Mouse (Mus musculus) erythroblast, embryonic 14.5 days (primary cell): Measurements from ENCODE around the gene Rbfox1. TPM values are rescaled to one million over a fixed set of nuclear protein-coding genes. Genes with fewer than 3 reads are reported as not detected.

ENCODE experiments used
- H3K27me3 ChIP-seq: 2 replicates; pipeline ENCODE4 v1.6.1; 2012; ENCODE audit warnings: inconsistent platforms; ENCODE audit not compliant: control insufficient read depth
- H3K36me3 ChIP-seq: 2 replicates; pipeline ENCODE4 v1.6.1; 2012; ENCODE audit warnings: mild to moderate bottlenecking, inconsistent platforms; ENCODE audit not compliant: control insufficient read depth
- H3K4me1 ChIP-seq: 2 replicates; pipeline ENCODE4 v1.6.1; 2012; ENCODE audit warnings: inconsistent platforms; ENCODE audit not compliant: control insufficient read depth
- H3K4me3 ChIP-seq: replicated peaks from 2 replicates; pipeline ENCODE3; 2012; ENCODE audit warnings: moderate library complexity, mild to moderate bottlenecking, inconsistent platforms
- H3K9me3 ChIP-seq: 2 replicates; pipeline ENCODE4 v1.6.1; 2012; ENCODE audit warnings: low read length, inconsistent platforms, mixed read lengths; ENCODE audit not compliant: control insufficient read depth
- GATA1 ChIP-seq: IDR thresholded peaks from 2 replicates; pipeline ENCODE4 v1.6.1; 2012; ENCODE audit warnings: low read length, inconsistent platforms, mixed read lengths
- TAL1 ChIP-seq: IDR thresholded peaks from 3 replicates; pipeline ENCODE4 v1.6.1; 2012; ENCODE audit warnings: low read length, inconsistent platforms, mixed read lengths
- polyA plus RNA-seq: library from polyadenylated mRNA; stranded (reverse); fragments of >175 nt; gene quantifications from 2 replicates; pipeline ENCODE4 v1.2.3, GENCODE M21; 2012

The Rbfox1 gene
- polyA plus RNA-seq, 1 experiment: not detected

- H3K27me3 ChIP-seq: no peaks in the 10 kb centered on the region
- H3K9me3 ChIP-seq: no peaks in the 10 kb centered on the region
- no peaks in the 10 kb centered on the region for H3K4me1 ChIP-seq
- no peaks in the 10 kb centered on the region for H3K36me3 ChIP-seq
- no peak for TF ChIP-seq TAL1
- TF ChIP-seq GATA1: no peak
- H3K4me3 ChIP-seq: no peak overlapping the region
These were observed 594.7 kb downstream of the Rbfox1 start for GRCm38 (mm10) chr16:6479616-6480410.

DNA sequence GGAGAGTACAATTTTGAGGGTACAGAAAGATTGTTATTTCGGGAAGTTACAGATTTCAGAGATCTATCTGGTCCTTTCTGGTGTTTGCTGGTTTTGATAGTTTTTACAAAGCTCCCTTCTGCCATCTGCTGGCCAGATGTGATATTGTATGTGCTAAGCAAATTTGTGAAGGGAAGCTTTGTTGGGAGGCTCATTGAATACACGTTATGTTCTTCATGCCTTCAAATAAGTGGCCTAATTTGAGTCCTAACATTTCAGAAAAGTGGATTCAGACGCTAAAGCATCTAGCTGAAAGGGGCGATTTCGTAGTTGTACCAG lies 595.2 kb downstream of the Rbfox1 start:
- no peaks in the 10 kb centered on the region for H3K27me3 ChIP-seq
- H3K9me3 ChIP-seq: no peaks in the 10 kb centered on the region
- no peaks in the 10 kb centered on the region for H3K36me3 ChIP-seq
- TF ChIP-seq TAL1 (no peak), GATA1 (no peak)
- no peaks in the 10 kb centered on the region for H3K4me1 ChIP-seq
- H3K4me3 ChIP-seq: no peak overlapping the region

DNA sequence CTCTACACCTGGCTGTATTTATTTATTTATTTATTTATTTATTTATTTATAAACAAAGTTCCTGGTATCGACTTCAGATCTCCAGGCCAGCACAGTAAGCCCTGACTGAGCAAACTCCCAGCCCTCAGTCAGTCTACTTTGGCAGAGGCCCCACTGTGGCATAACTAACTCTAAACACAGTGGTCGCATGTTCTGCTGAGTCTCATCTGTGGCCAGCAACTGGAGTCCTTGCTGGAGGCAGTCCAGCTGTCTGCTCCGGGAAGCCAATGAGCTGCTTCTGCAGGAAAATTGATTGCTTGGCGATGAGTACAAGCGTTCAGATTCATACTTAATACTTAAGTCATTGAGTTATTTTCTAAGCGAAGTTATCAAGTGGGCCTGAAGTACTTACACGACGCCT lies 598.5 kb downstream of the Rbfox1 start:
- H3K4me1 ChIP-seq: no peaks in the 10 kb centered on the region
- H3K27me3 ChIP-seq: no peaks in the 10 kb centered on the region
- H3K4me3 ChIP-seq: no peak overlapping the region
- H3K9me3 ChIP-seq: no peaks in the 10 kb centered on the region
- H3K36me3 ChIP-seq: no peaks in the 10 kb centered on the region
- no peak for TF ChIP-seq TAL1
- TF ChIP-seq GATA1: no peak

DNA sequence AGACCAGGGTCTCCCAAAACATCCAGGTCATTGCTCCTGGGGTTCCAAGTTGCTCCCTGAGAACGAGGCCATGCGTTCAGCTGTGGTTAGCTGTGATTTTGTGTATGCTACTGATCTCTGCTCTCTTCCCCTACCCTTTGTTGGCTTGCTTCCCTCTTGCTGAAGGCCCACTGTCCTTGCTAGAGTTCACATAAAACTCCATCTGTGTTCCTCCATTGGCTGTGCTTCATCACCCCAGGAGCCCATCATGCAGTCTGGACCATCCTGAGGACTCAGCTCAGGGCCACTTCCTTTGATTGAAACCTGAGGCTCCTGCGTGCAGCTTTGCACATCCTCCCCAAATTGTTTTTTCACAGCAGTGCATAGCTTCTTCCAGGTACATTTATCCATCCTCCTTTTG lies 600.5 kb downstream of the Rbfox1 start:
- Histone ChIP-seq H3K27me3 (no peaks in the 10 kb centered on the region), H3K4me3 (no peak overlapping the region), H3K9me3 (no peaks in the 10 kb centered on the region), H3K4me1 (no peaks in the 10 kb centered on the region), H3K36me3 (no peaks in the 10 kb centered on the region)
- TF ChIP-seq GATA1: no peak
- no peak for TF ChIP-seq TAL1

GRCm38 (mm10) chr16:6502219-6502618 lies 617.1 kb downstream of the Rbfox1 start:
- no peaks in the 10 kb centered on the region for H3K36me3 ChIP-seq
- no peak for TF ChIP-seq GATA1
- TF ChIP-seq TAL1: no peak
- H3K27me3 ChIP-seq: no peaks in the 10 kb centered on the region
- peaks cover 8% of the 10 kb centered on the region for H3K9me3 ChIP-seq
- H3K4me3 ChIP-seq: no peak overlapping the region
- H3K4me1 ChIP-seq: peaks cover 2% of the 10 kb centered on the region; the same call in 1 of the 2 replicates

GRCm38 (mm10) chr16:6503573-6504331 lies 618.6 kb downstream of the Rbfox1 start:
- Histone ChIP-seq H3K27me3 (no peaks in the 10 kb centered on the region), H3K4me1 (peaks cover 2% of the 10 kb centered on the region; the same call in 1 of the 2 replicates), H3K36me3 (no peaks in the 10 kb centered on the region), H3K4me3 (no peak overlapping the region), H3K9me3 (peaks cover 8% of the 10 kb centered on the region)
- TF ChIP-seq GATA1 (no peak), TAL1 (no peak)

DNA sequence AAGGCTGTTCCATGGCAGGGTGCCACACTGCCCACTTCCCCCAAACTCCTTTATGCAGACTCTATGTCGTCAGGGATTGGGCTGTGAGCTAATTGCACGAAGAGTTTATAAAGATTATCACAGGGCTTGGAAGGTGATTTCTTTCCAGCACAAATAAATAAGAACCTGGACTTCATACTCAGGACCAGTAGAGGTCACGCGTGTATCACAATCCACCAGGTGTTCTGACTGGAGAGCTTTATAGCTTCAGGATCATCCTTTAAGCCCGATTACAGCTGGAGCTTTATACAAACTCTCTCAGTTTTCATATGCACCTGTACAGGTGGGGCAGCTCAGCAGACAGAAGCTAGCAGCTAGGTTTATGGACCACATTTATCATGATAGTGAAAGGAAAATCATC lies 623.8 kb downstream of the Rbfox1 start:
- peaks cover 2% of the 10 kb centered on the region; the same call in 1 of the 2 replicates for H3K4me1 ChIP-seq
- peaks cover 8% of the 10 kb centered on the region for H3K9me3 ChIP-seq
- no peaks in the 10 kb centered on the region for H3K36me3 ChIP-seq
- TF ChIP-seq TAL1 (no peak), GATA1 (no peak)
- H3K27me3 ChIP-seq: no peaks in the 10 kb centered on the region
- H3K4me3 ChIP-seq: no peak overlapping the region

- no peaks in the 10 kb centered on the region for H3K4me1 ChIP-seq
- no peak overlapping the region for H3K4me3 ChIP-seq
- no peaks in the 10 kb centered on the region for H3K36me3 ChIP-seq
- no peak for TF ChIP-seq GATA1
- no peak for TF ChIP-seq TAL1
- no peaks in the 10 kb centered on the region for H3K9me3 ChIP-seq
- no peaks in the 10 kb centered on the region for H3K27me3 ChIP-seq
These were observed 634.3 kb downstream of the Rbfox1 start for GRCm38 (mm10) chr16:6519474-6519873.

DNA sequence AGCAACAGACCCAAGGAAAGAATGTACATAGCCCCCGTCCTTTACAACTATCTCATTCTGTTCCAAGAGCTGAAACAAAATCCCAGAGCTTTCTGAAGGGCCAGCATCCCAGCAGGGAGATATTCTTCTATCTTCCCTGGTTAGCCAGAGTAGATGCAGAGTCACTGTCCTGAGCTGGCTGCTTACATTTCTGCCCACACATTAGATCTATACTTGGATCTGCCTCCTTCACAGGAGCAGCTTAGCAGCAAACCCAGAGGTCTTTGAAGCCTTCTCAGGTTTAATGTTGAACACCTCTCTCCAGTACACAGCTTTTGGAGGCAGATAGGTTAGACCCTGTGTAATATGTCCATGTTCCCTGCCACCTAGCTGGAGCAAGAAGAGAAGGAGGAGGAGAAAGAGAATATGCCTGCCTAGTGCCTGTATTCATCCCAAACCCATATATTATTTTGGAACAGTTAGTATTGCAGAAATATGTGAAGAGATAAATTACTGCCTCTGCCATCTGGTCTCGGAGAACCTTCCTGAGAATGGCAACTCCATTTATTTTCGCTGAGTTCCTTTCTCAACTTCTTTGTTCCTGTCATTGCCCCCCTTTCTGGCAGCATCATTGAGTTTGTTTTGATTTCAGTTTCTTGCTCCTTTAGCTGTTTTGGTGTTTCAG lies 640.5 kb downstream of the Rbfox1 start:
- H3K36me3 ChIP-seq: no peaks in the 10 kb centered on the region
- H3K4me1 ChIP-seq: no peaks in the 10 kb centered on the region
- H3K4me3 ChIP-seq: no peak overlapping the region
- no peaks in the 10 kb centered on the region for H3K9me3 ChIP-seq
- H3K27me3 ChIP-seq: no peaks in the 10 kb centered on the region
- TF ChIP-seq TAL1: no peak
- TF ChIP-seq GATA1: no peak
